Mouse (Mus musculus) neural tube, postnatal 0 days (tissue): ENCODE measurements around the gene Rhox2f. TPM values are rescaled to one million over a fixed set of nuclear protein-coding genes. Genes with fewer than 3 reads are reported as not detected.

Experiments used
- polyA plus RNA-seq: library from polyadenylated mRNA; unstranded; fragments of >200 nt; fragmentation: Nextera tagmentation; extraction: Ambion mirVana; gene quantifications from 2 replicates; pipeline ENCODE4 v1.2.1, GENCODE M21; 2015

Gene Rhox2f
- polyA plus RNA-seq, result not detected in 2 replicates

GRCm38 (mm10) chrX:37571105-37571504 is at the start of gene Rhox2f:
Rhox2f (plus strand) TSS chrX:37571405.

GRCm38 (mm10) chrX:37530152-37530551 is 41.1 kb upstream of the Rhox2f start, which contains the start of gene Rhox2e:
Rhox2e (plus strand) TSS chrX:37530452.

GRCm38 (mm10) chrX:37541719-37542118 is 29.5 kb upstream of the Rhox2f start, which contains the start of gene Rhox3e:
Rhox3e (plus strand) TSS chrX:37542019.

GRCm38 (mm10) chrX:37557112-37557511 is 14.1 kb upstream of the Rhox2f start, which contains the start of gene Rhox4e:
Rhox4e (plus strand) TSS chrX:37557412.

GRCm38 (mm10) chrX:37580692-37581091 is 9.5 kb downstream of the Rhox2f start, which contains the start of gene Rhox3f:
Rhox3f (plus strand) TSS chrX:37580992.

GRCm38 (mm10) chrX:37607604-37608003 is 36.4 kb downstream of the Rhox2f start, which contains the start of gene Rhox4f:
Rhox4f (minus strand) TSS chrX:37607704.

Other genes starting within 250 kb of the Rhox2f start
- gene Rhox3a2, start 191.4 kb upstream of the Rhox2f start, polyA plus RNA-seq, result not detected in 2 replicates
- gene Rhox4a2, start 180.6 kb upstream of the Rhox2f start, polyA plus RNA-seq, result not detected in 2 replicates
- gene Rhox2b, start 159.3 kb upstream of the Rhox2f start, polyA plus RNA-seq, result not detected in 2 replicates
- not detected in 2 replicates for gene Rhox4b, start 138.9 kb upstream of the Rhox2f start, polyA plus RNA-seq
- gene Rhox2c, start 117.7 kb upstream of the Rhox2f start, polyA plus RNA-seq, result not detected in 2 replicates
- gene Rhox3c, start 112.8 kb upstream of the Rhox2f start, polyA plus RNA-seq, result not detected in 2 replicates
- not detected in 2 replicates for gene Rhox4c, start 91.1 kb upstream of the Rhox2f start, polyA plus RNA-seq
- gene Rhox2d, start 78.0 kb upstream of the Rhox2f start, polyA plus RNA-seq, result not detected in 2 replicates
- not detected in 2 replicates for gene Rhox4d, start 57.0 kb upstream of the Rhox2f start, polyA plus RNA-seq
- gene Rhox2e, start 41.0 kb upstream of the Rhox2f start, polyA plus RNA-seq, result not detected in 2 replicates
- not detected in 2 replicates for gene Rhox3e, start 29.4 kb upstream of the Rhox2f start, polyA plus RNA-seq
- gene Rhox4e, start 14.0 kb upstream of the Rhox2f start, polyA plus RNA-seq, result not detected in 2 replicates
- gene Rhox3f, start 9.6 kb downstream of the Rhox2f start, polyA plus RNA-seq, result not detected in 2 replicates
- not detected in 2 replicates for gene Rhox4f, start 36.3 kb downstream of the Rhox2f start, polyA plus RNA-seq
- gene Rhox3g, start 57.2 kb downstream of the Rhox2f start, polyA plus RNA-seq, result not detected in 2 replicates
- not detected in 2 replicates for gene Rhox2g, start 72.1 kb downstream of the Rhox2f start, polyA plus RNA-seq
- gene Rhox4g, start 79.9 kb downstream of the Rhox2f start, polyA plus RNA-seq, result not detected in 2 replicates
- not detected in 2 replicates for gene Rhox3h, start 97.4 kb downstream of the Rhox2f start, polyA plus RNA-seq
- gene Rhox2h, start 101.9 kb downstream of the Rhox2f start, polyA plus RNA-seq, result not detected in 2 replicates
- 0.35 and 0.75 TPM in 2 replicates for gene Rhox5, start 233.4 kb downstream of the Rhox2f start, polyA plus RNA-seq